Mouse (Mus musculus) megakaryocyte-erythroid progenitor cell, adult 5-6 weeks (primary cell): ENCODE measurements around the gene Nle1. TPM values are rescaled to one million over a fixed set of nuclear protein-coding genes. Genes with fewer than 3 reads are reported as not detected.

Experiments
- total RNA-seq, 2 experiments: library from RNA; stranded (forward) in 1 of 2; stranded (reverse) in 1 of 2; fragments of 200-1000, 215-1000 nt in 1 of 2; fragments of >200 nt in 1 of 2; fragmentation: Nextera tagmentation in 1 of 2; gene quantifications; 2 replicates each; pipeline ENCODE4 v1.2.3; 2014 to 2017

The Nle1 gene
- total RNA-seq, 2 experiments from 2014 or later = 45.0 to 130 TPM

Other genes starting within 250 kb of the Nle1 start
- 0.87 and 0.92 TPM in 2 replicates for gene Cct6b, start 144.1 kb downstream of the Nle1 start, total RNA-seq (2014; fragmentation: Nextera tagmentation)
- not detected in 2 replicates for gene Cct6b, start 144.1 kb downstream of the Nle1 start, total RNA-seq (2017)
- gene Zfp830, start 144.1 kb downstream of the Nle1 start, total RNA-seq (2014; fragmentation: Nextera tagmentation) = 17.8 and 25.3 TPM in 2 replicates
- gene Zfp830, start 144.1 kb downstream of the Nle1 start, total RNA-seq (2017) = 53.2 and 54.5 TPM in 2 replicates
- gene Lig3, start 127.3 kb downstream of the Nle1 start, total RNA-seq (2014; fragmentation: Nextera tagmentation) = 31.5 and 49.3 TPM in 2 replicates
- gene Lig3, start 127.3 kb downstream of the Nle1 start, total RNA-seq (2017) = 52.1 and 61.4 TPM in 2 replicates
- gene Rffl, start 37.2 kb downstream of the Nle1 start, total RNA-seq (2014; fragmentation: Nextera tagmentation) = 28.7 and 31.2 TPM in 2 replicates
- gene Rffl, start 37.2 kb downstream of the Nle1 start, total RNA-seq (2017) = 16.4 and 22.4 TPM in 2 replicates
- gene Rad51d, start 17.8 kb downstream of the Nle1 start, total RNA-seq (2014; fragmentation: Nextera tagmentation) = 14.3 and 20.0 TPM in 2 replicates
- 16.3 and 18.9 TPM in 2 replicates for gene Rad51d, start 17.8 kb downstream of the Nle1 start, total RNA-seq (2017)
- gene Fndc8, start 16.3 kb downstream of the Nle1 start, total RNA-seq (2014; fragmentation: Nextera tagmentation) = not detected in 2 replicates
- gene Fndc8, start 16.3 kb downstream of the Nle1 start, total RNA-seq (2017) = not detected in 2 replicates
- gene Unc45b, start 2.1 kb upstream of the Nle1 start, total RNA-seq (2014; fragmentation: Nextera tagmentation) = not detected in 2 replicates
- gene Unc45b, start 2.1 kb upstream of the Nle1 start, total RNA-seq (2017) = not detected in 2 replicates
- 1.1 and 2.5 TPM in 2 replicates for gene Slfn5, start 42.9 kb upstream of the Nle1 start, total RNA-seq (2014; fragmentation: Nextera tagmentation)
- gene Slfn5, start 42.9 kb upstream of the Nle1 start, total RNA-seq (2017) = 2.8 and 5.5 TPM in 2 replicates
- gene Slfn9, start 83.4 kb upstream of the Nle1 start, total RNA-seq (2014; fragmentation: Nextera tagmentation) = 3.2 and 4.1 TPM in 2 replicates
- gene Slfn9, start 83.4 kb upstream of the Nle1 start, total RNA-seq (2017) = 6.1 and 11.7 TPM in 2 replicates
- gene Slfn8, start 112.4 kb upstream of the Nle1 start, total RNA-seq (2014; fragmentation: Nextera tagmentation) = 7.4 and 9.3 TPM in 2 replicates
- 6.5 and 11.6 TPM in 2 replicates for gene Slfn8, start 112.4 kb upstream of the Nle1 start, total RNA-seq (2017)
- gene Slfn2, start 156.7 kb upstream of the Nle1 start, total RNA-seq (2014; fragmentation: Nextera tagmentation) = 0.66 and 3.7 TPM in 2 replicates
- gene Slfn2, start 156.7 kb upstream of the Nle1 start, total RNA-seq (2017) = 1.4 and 8.3 TPM in 2 replicates
- gene Slfn1, start 208.4 kb upstream of the Nle1 start, total RNA-seq (2014; fragmentation: Nextera tagmentation) = 0.64 TPM in 1 of 2 replicates, not detected in the other
- 0.23 and 2.5 TPM in 2 replicates for gene Slfn1, start 208.4 kb upstream of the Nle1 start, total RNA-seq (2017)